Mouse (Mus musculus): Measurements from ENCODE around the gene Krt76.

DNA sequence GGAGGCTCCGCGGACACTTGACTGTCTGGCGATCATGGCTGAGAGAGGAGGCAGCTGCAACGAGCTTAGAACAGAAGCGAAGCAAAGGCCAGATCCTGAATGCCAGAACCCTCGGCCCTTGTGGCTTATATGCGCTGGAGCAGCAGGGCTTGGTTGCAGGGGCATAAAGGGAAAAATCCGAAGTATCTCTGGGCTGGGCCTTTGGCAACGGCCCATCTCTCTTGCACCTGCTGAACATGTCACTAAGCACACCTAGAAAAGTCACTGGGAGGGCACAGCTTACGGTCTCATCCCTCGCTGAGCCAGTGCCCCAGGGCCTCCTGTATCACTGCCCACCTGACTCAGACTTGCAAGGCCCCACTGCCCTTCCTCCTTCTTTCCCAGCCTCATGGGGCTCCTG lies 31.9 kb upstream of the Krt76 start, which contains the start of gene Krt4:
- no peak for TF ChIP-seq POLR2A (IDR thresholded peaks at IDR 0.05; ENCODE audit: extremely low read depth, insufficient read depth, low read length)
- no peak for TF ChIP-seq CTCF (IDR thresholded peaks at IDR 0.05; ENCODE audit: low read depth, low read length)

Data from liver, adult 2 months (tissue).